Mouse (Mus musculus) lung, adult 2 months (tissue): ENCODE results near the gene Hoxd8.

ENCODE experiments used
- CTCF ChIP-seq: fragments of 200-500 bp; IDR thresholded peaks from 2 replicates; pipeline ENCODE4 v1.5.1; 2011; ENCODE audit warnings: mild to moderate bottlenecking, low read length, control low read depth; ENCODE audit not compliant: insufficient read depth
- POLR2A ChIP-seq: fragments of 200-500 bp; IDR thresholded peaks from 2 replicates; pipeline ENCODE4 v1.6.1; 2011; ENCODE audit warnings: low read depth, mild to moderate bottlenecking, control low read depth, low read length, borderline replicate concordance; ENCODE audit errors: extremely low read depth

- TF ChIP-seq CTCF (no peak), POLR2A (no peak)
Measured at GRCm38 (mm10) chr2:74748436-74748995, 44.1 kb downstream of the Hoxd8 start.
